Mouse (Mus musculus) neural tube, embryonic 11.5 days (tissue): ENCODE measurements at regions not wholly inside any gene's neighbourhood (a gene's known extent, or its start where the extent isn't known, plus 50 kb on each side); places are given as distances from the start of the nearest gene placed in this dataset.

Source experiments
- ATAC-seq: fragments of 200-750 bp; cut with Nextera tagmentation; 2 replicates; pipeline ENCODE4 v1.8.0; 2017; ENCODE audit warnings: moderate number of reproducible peaks, mild to moderate bottlenecking, moderate TSS enrichment, moderate library complexity; ENCODE audit not compliant: insufficient read depth, low FRiP score, low TSS enrichment
- DNase-seq: peaks from one replicate; pipeline ENCODE4 v3.0.0-alpha.2; 2015; ENCODE audit warnings: low spot score
- H3K27ac ChIP-seq: fragments of 300-500 bp; sonication (generic); 2 replicates; pipeline ENCODE4 v1.5.1; 2014; ENCODE audit warnings: low read depth, mild to moderate bottlenecking, low read length
- H3K27me3 ChIP-seq: fragments of 300-500 bp; sonication (generic); 2 replicates; pipeline ENCODE4 v1.6.1; 2014; ENCODE audit warnings: mild to moderate bottlenecking, low read length, mixed read lengths; ENCODE audit not compliant: control insufficient read depth, insufficient read depth
- H3K36me3 ChIP-seq: fragments of 300-500 bp; sonication (generic); 2 replicates; pipeline ENCODE4 v1.6.1; 2014; ENCODE audit warnings: mild to moderate bottlenecking, low read length, moderate library complexity, mixed read lengths; ENCODE audit not compliant: control insufficient read depth, insufficient read depth
- H3K4me1 ChIP-seq: fragments of 300-500 bp; sonication (generic); 2 replicates; pipeline ENCODE4 v1.6.1; 2014; ENCODE audit warnings: low read length, mixed read lengths; ENCODE audit not compliant: control insufficient read depth, insufficient read depth
- H3K4me2 ChIP-seq: fragments of 300-500 bp; sonication (generic); 2 replicates; pipeline ENCODE4 v1.6.1; 2014; ENCODE audit warnings: low read depth, mild to moderate bottlenecking, moderate library complexity
- H3K4me3 ChIP-seq: fragments of 300-500 bp; sonication (generic); 2 replicates; pipeline ENCODE4 v1.5.1; 2014; ENCODE audit warnings: low read depth, low read length
- H3K9ac ChIP-seq: fragments of 300-500 bp; sonication (generic); 2 replicates; pipeline ENCODE4 v1.6.1; 2014; ENCODE audit warnings: mild to moderate bottlenecking, low read length
- H3K9me3 ChIP-seq: fragments of 300-500 bp; sonication (generic); 2 replicates; pipeline ENCODE4 v1.6.1; 2016; ENCODE audit warnings: low read length; ENCODE audit not compliant: control insufficient read depth
- WGBS: fragments of 180-500 bp; shearing (Covaris S2); extraction: QIAGEN DNeasy Blood & Tissue Kit; methylation state at CpG from one replicate; pipeline ENCODE4 v1.1.7; 2014; 5-methylcytosine and 5-hydroxymethylcytosine counted together

DNA sequence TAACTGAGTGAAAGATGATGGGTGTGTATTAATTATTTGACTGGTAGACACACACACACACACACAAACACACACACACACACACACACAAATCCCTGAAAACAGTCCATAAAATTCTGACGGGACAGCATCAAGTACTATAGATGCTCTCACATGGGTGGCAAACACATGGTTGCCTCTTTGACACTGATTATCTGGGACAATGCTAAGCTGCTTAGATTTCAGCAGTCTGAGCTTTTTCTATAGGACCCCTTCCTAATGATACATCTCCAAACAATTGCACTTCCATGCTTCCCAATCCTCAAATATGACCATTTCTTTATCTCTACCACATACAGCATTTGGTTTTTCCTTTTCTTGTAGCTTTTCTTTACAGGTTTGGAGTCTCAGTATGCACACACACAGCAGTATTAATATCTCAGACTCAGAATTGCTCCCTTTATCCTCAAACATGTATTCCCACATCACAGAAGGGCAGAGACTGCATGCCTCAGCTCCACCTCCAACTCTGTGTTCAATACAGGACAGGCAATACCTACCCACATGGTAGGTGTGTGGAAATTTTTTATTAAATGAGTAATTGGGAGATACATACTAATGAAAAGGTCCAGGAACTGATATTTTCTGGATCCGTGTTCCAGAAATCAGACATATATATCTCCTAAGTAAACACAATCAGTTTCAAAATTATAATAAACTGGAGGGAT lies 110.1 kb upstream of the Igf1 start:
- Histone ChIP-seq H3K27ac (no peak overlapping the region), H3K27me3 (no peaks in the 10 kb centered on the region), H3K4me3 (no peak overlapping the region), H3K4me2 (no peak overlapping the region), H3K36me3 (no peaks in the 10 kb centered on the region), H3K9me3 (no peaks in the 10 kb centered on the region), H3K9ac (no peak overlapping the region), H3K4me1 (no peaks in the 10 kb centered on the region)
- WGBS: 90% methylated on average over 2 of the region's 2 CpGs
- ATAC-seq (no peak), DNase-seq (no peak)

DNA sequence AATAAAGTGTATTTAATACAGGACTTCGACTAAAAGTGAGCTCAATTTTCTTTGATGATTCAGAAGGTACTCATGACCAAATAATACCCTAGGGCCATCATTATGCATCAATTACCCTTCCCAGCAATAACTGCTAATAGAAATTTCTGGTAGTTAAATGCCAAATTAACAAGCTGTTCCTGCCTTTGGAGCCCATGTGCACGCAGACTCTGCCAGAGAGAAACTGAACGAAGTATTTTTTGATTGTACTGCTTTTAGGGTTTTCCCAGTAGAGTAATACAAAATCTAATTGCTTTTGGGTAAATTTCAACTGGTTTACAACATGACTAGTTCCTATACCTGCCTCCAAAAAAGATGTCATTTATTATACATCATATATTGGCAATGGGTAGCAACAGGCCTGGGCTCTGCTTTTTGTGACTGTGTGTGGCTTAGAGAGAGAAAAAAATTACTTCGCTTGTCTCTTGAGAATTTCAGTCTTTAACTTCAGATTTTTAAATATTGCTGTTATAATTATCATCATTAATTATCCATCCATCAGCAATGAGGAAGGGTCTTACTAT lies 109.4 kb upstream of the Igf1 start:
- no peak overlapping the region for H3K4me2 ChIP-seq
- DNase-seq (no peak), ATAC-seq (no peak)
- H3K36me3 ChIP-seq: no peaks in the 10 kb centered on the region
- H3K27ac ChIP-seq: no peak overlapping the region
- no peak overlapping the region for H3K4me3 ChIP-seq
- H3K4me1 ChIP-seq: no peaks in the 10 kb centered on the region
- WGBS: 92% methylated on average over 4 of the region's 4 CpGs
- H3K27me3 ChIP-seq: no peaks in the 10 kb centered on the region
- H3K9me3 ChIP-seq: no peaks in the 10 kb centered on the region
- no peak overlapping the region for H3K9ac ChIP-seq

DNA sequence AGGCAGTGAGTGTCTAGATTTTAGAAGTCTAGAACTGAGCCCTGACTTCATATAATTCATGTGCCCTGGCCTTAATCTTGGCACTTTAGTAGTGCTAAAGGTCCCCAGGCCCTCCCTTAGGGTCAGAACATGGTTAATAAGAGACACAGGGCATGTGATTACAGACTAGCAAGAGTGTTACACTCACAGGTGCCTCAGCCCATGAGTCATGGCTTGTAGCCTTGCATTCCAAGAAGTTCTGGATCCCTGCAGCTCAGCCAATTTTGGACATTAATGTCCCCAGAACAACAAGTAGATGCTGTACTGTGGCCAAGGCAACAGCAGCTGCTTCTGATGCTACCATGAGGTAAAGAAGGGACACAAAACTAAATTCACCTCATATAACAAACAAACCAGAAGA lies 107.7 kb upstream of the Igf1 start:
- Histone ChIP-seq H3K4me2 (no peak overlapping the region), H3K4me3 (no peak overlapping the region), H3K9ac (no peak overlapping the region), H3K36me3 (no peaks in the 10 kb centered on the region), H3K27me3 (no peaks in the 10 kb centered on the region), H3K4me1 (no peaks in the 10 kb centered on the region), H3K9me3 (no peaks in the 10 kb centered on the region), H3K27ac (no peak overlapping the region)
- ATAC-seq (no peak), DNase-seq (no peak)

DNA sequence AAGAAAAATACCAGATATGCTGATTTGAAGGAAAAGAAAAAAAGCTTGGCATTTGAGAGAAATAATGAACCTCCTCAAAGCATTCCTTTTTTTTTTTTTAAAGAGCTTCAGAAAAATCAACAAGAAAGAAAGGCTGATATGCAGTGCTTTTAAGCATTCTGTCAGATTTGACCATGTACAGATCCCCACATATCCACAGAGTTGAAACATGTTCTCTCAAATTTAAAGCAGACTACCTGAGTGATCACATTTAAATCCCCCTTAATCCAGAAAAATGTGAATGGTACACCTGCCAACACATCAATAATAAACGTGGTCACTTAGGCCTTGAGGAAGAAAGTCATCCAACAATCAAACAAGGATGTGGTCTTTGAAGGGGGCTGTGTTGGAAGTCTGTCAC lies 107.1 kb upstream of the Igf1 start:
- Histone ChIP-seq H3K4me1 (no peaks in the 10 kb centered on the region), H3K4me2 (no peak overlapping the region), H3K27me3 (no peaks in the 10 kb centered on the region), H3K4me3 (no peak overlapping the region), H3K36me3 (no peaks in the 10 kb centered on the region), H3K9me3 (no peaks in the 10 kb centered on the region), H3K27ac (no peak overlapping the region), H3K9ac (no peak overlapping the region)
- no peak for DNase-seq
- WGBS: 55% methylated on average over 1 of the region's 1 CpGs
- ATAC-seq: no peak

DNA sequence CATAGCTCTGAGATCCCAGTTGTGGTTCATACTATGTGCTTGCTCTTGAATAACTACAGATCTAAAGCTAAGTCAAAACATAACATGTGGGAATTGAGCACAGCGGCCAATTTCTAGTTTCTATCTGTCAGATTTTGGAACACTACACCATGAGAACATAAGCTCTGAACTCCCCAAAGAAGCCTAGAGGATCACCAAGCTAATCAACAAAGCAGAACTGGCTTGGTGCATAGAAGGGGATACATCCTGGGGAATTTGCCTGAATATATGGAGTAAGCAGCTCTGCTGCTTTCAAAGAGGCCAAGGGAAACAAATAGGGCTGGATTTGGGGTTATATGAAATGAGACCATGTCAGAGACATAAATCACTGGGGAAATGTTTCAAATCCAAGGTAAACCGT lies 105.9 kb upstream of the Igf1 start:
- ATAC-seq: no peak
- H3K4me2 ChIP-seq: no peak overlapping the region
- H3K27me3 ChIP-seq: no peaks in the 10 kb centered on the region
- WGBS: 79% methylated on average over 2 of the region's 2 CpGs
- H3K9ac ChIP-seq: no peak overlapping the region
- H3K4me1 ChIP-seq: no peaks in the 10 kb centered on the region
- H3K36me3 ChIP-seq: no peaks in the 10 kb centered on the region
- no peak for DNase-seq
- H3K9me3 ChIP-seq: no peaks in the 10 kb centered on the region
- H3K27ac ChIP-seq: no peak overlapping the region
- no peak overlapping the region for H3K4me3 ChIP-seq

DNA sequence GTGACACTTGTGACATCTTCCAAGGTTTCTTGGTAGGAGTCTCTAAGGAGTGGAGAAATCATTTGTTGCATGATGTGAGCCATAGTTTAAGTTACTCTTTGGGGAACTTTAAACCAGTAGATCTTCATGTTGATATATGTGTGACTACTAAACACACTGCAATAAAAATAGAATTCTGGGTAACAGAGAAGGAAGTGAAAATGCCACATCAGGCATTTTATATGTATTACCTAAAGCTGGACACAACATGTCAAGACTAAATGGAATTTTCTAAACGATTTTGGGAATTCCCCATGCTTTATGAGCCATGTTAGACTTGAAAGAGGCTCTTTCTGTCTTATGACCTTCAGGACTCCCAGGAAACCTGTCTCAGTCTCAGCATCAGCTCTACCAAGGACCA lies 104.6 kb upstream of the Igf1 start:
- H3K4me3 ChIP-seq: no peak overlapping the region
- H3K9me3 ChIP-seq: no peaks in the 10 kb centered on the region
- ATAC-seq: no peak
- DNase-seq: no peak
- H3K4me2 ChIP-seq: no peak overlapping the region
- 40% methylated on average over 1 of the region's 1 CpGs for WGBS
- H3K27ac ChIP-seq: no peak overlapping the region
- H3K36me3 ChIP-seq: no peaks in the 10 kb centered on the region
- H3K27me3 ChIP-seq: no peaks in the 10 kb centered on the region
- H3K9ac ChIP-seq: no peak overlapping the region
- H3K4me1 ChIP-seq: no peaks in the 10 kb centered on the region

DNA sequence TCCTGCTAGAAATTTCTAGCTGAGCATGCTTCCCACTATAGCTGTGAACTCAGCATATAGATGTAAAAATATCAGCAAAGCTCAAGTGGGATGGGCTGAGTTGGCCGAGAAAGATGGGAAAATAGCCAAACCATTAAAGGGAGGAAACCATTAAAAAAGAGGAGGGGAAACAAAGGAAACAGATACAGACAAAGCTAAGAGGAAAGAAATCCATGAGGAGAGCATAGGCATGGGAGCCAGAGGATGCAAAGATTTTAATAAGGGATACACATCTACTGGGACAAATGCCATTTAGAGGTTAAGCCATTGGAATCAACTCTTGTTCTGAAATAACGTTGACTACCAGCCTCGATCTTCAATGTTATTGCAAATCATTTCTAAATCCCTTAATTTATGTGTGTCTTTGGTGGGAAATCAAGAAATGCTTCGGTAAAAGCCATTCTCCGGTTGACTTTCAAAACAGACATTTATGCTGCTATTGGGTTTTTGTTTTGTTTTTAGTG lies 96.5 kb upstream of the Igf1 start:
- no peak overlapping the region for H3K4me2 ChIP-seq
- no peak overlapping the region for H3K27ac ChIP-seq
- H3K27me3 ChIP-seq: no peaks in the 10 kb centered on the region
- no peaks in the 10 kb centered on the region for H3K9me3 ChIP-seq
- DNase-seq (no peak), ATAC-seq (no peak)
- no peak overlapping the region for H3K9ac ChIP-seq
- no peaks in the 10 kb centered on the region for H3K4me1 ChIP-seq
- no peak overlapping the region for H3K4me3 ChIP-seq
- no peaks in the 10 kb centered on the region for H3K36me3 ChIP-seq
- WGBS: 88% methylated on average over 5 of the region's 5 CpGs

DNA sequence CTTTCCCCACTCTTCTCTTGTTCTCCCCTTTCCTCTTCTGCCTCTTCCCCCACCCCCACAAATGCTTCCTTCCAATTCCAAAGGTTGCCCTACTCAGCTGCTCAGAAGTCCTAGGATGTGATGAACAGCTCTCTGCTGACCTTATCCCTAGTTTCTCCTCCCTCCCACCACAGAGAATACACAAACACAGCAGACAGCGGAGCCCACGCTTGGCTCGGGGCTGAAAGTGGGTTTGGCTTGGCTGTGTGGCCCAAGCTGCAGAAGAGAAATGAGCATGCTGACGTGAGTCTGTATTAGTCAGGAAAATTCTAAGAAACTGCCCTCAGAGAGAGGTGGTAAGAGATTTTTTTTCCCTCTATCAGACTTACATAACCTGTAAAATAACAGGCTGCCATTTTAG lies 70.5 kb upstream of the Igf1 start:
- WGBS: 79% methylated on average over 4 of the region's 4 CpGs
- peak; percentile 14 for DNase-seq
- Histone ChIP-seq H3K4me2 (no peak overlapping the region), H3K4me3 (no peak overlapping the region), H3K4me1 (no peaks in the 10 kb centered on the region), H3K27ac (no peak overlapping the region), H3K36me3 (no peaks in the 10 kb centered on the region), H3K9me3 (no peaks in the 10 kb centered on the region), H3K27me3 (no peaks in the 10 kb centered on the region), H3K9ac (no peak overlapping the region)
- ATAC-seq: no peak

DNA sequence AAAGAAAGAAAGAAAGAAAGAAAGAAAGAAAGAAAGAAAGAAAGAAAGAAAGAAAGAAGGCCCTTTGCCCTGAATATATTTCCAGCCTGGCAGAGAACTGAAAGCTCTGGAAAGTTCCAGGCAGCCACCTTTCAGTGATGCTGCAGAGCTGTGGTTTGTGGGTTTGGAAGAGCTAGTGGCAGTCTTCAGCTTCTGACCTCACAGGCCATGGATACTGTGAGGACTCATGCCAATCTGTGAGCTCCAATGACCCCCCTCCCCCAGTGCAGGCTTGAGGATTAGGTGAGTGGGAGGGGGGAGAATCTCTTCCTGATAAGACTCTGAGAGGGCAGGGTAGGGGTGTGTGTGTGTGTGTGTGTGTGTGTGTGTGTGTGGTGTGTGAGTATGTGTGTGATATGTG lies 65.7 kb upstream of the Igf1 start:
- no peak overlapping the region for H3K4me2 ChIP-seq
- H3K9ac ChIP-seq: no peak overlapping the region
- no peaks in the 10 kb centered on the region for H3K4me1 ChIP-seq
- DNase-seq: no peak
- H3K27ac ChIP-seq: no peak overlapping the region
- ATAC-seq: no peak
- no peaks in the 10 kb centered on the region for H3K27me3 ChIP-seq
- no peak overlapping the region for H3K4me3 ChIP-seq
- H3K9me3 ChIP-seq: no peaks in the 10 kb centered on the region
- H3K36me3 ChIP-seq: no peaks in the 10 kb centered on the region
